Mouse (Mus musculus): Measurements from ENCODE around the gene Cplx2. TPM values are rescaled to one million over a fixed set of nuclear protein-coding genes. Genes with fewer than 3 reads are reported as not detected.

Gene Cplx2
- polyA plus RNA-seq, 1 experiment from 2014 or later: 6.4 TPM

DNA sequence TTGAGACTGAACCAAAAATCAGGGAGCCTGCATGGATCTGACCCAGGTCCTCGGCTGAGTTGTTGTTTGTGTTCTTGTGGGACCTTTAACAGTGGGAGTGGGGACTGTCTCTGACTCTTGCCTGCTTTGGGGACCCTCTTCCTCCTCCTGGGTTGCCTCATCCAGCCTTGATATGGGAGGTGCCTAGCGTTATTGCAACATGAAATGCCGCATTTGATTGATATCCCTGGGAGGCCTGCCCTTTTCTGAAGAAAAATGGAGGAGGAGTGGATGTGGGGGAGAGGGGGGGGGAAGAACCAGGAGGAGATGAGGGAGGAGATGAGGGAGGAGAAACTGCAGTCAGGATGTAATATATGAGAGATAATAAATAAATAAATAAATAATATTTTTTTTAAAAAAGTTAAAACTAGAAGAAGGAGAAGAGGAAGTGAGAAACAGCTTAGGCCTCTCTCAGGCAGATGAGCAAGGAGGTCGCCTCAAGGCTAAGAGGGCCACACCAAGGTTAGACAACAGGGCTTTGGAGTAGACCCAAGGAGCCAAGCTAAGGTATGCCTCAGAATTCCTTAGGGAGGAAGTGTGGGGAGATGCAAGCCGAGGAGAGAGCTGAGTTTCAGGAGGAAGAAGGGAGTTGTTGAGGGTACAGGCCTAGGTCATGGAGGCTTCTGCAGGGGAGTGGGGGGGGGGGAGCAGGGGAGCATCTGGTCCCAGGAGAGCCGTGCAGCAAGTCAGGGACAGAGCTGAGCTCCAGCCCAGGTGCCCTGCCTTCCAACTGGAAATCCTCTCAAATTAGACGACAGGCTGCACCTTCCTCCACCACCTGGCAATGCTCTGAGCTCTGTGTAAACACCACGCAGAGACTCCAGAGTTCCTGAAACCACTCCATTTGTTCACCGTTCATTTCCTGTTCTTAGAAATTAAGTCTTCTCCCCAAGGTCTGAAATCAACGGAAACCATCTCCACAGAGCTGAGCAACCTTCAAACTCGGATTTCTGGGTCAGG is 4.6 kb downstream of the Cplx2 start:
- no peak for ATAC-seq (ENCODE audit: low FRiP score, low TSS enrichment)
- no peaks in the 10 kb centered on the region for H3K36me3 ChIP-seq (ENCODE audit: control insufficient read depth, insufficient read depth, low read length)
- no peak overlapping the region for H3K9ac ChIP-seq (ENCODE audit: low read depth, low read length)
- no peak overlapping the region for H3K4me3 ChIP-seq (ENCODE audit: low read length)
- H3K27me3 ChIP-seq (ENCODE audit: control insufficient read depth, insufficient read depth, low read length): peaks cover 2% of the 10 kb centered on the region; the same call in 1 of the 2 replicates
- peaks cover 6% of the 10 kb centered on the region; the same call in 1 of the 2 replicates for H3K4me1 ChIP-seq (ENCODE audit: control insufficient read depth, insufficient read depth, low read length)
- no peak overlapping the region for H3K4me2 ChIP-seq (replicated peaks; ENCODE audit: low read depth, low read length)
- 54% methylated on average over 11 of the region's 11 CpGs for WGBS
- H3K27ac ChIP-seq (ENCODE audit: low read depth, low read length): no peak overlapping the region
- H3K9me3 ChIP-seq (ENCODE audit: control insufficient read depth, low read length): no peaks in the 10 kb centered on the region

DNA sequence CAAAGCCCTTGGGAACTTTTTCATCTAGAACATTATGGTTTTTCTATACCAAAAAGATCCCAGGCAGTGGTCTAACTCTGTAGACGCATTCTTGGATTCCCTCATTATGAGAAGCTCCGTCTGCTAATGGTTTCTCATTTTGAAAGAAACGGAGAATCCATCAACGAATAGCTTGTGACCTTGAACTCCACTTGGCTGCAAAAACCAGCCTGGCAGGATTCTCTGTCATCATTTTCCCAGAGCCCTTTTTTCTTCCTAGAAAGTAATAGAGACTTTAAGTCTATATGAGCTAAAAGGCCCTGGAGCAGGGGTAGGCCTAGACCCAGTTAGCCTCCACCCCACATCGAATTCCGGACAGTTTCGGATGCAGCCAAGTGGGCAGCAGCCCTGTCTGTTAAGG is 5.6 kb downstream of the Cplx2 start:
- H3K4me3 ChIP-seq (ENCODE audit: low read length): no peak overlapping the region
- H3K9me3 ChIP-seq (ENCODE audit: control insufficient read depth, low read length): no peaks in the 10 kb centered on the region
- ATAC-seq (ENCODE audit: low FRiP score, low TSS enrichment): no peak
- H3K36me3 ChIP-seq (ENCODE audit: control insufficient read depth, insufficient read depth, low read length): no peaks in the 10 kb centered on the region
- 0 out of 2 replicates have a peak, but pooled peaks cover 4% of the 10 kb centered on the region for H3K4me1 ChIP-seq (ENCODE audit: control insufficient read depth, insufficient read depth, low read length)
- 85% methylated on average over 7 of the region's 7 CpGs for WGBS
- H3K27ac ChIP-seq (ENCODE audit: low read depth, low read length): no peak overlapping the region
- no peak overlapping the region for H3K9ac ChIP-seq (ENCODE audit: low read depth, low read length)
- H3K27me3 ChIP-seq (ENCODE audit: control insufficient read depth, insufficient read depth, low read length): no peaks in the 10 kb centered on the region
- H3K4me2 ChIP-seq (replicated peaks; ENCODE audit: low read depth, low read length): no peak overlapping the region

DNA sequence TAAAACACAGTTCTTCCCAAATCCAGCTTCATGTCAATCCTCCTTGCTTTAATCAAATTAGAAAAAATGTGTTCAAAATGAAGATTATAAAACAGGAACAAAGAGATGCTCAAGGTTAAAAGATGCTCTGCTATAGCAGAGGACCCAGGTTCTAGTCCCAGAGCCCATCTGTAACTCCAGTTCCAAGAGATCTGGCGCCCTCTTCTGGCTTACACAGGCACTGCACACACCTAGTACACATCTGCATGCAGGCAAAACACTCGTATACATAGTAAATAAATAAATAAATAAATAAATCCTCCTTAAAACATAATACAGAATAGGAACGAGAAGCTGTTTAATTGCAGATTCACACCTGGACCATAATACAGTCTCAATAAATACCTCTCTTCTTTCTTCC is 6.9 kb downstream of the Cplx2 start:
- no peaks in the 10 kb centered on the region for H3K36me3 ChIP-seq (ENCODE audit: control insufficient read depth, insufficient read depth, low read length)
- H3K4me3 ChIP-seq (ENCODE audit: low read length): no peak overlapping the region
- H3K9ac ChIP-seq (ENCODE audit: low read depth, low read length): no peak overlapping the region
- no peak overlapping the region for H3K27ac ChIP-seq (ENCODE audit: low read depth, low read length)
- H3K9me3 ChIP-seq (ENCODE audit: control insufficient read depth, low read length): no peaks in the 10 kb centered on the region
- H3K4me1 ChIP-seq (ENCODE audit: control insufficient read depth, insufficient read depth, low read length): no peaks in the 10 kb centered on the region
- no peak for ATAC-seq (ENCODE audit: low FRiP score, low TSS enrichment)
- H3K4me2 ChIP-seq (replicated peaks; ENCODE audit: low read depth, low read length): no peak overlapping the region
- H3K27me3 ChIP-seq (ENCODE audit: control insufficient read depth, insufficient read depth, low read length): no peaks in the 10 kb centered on the region
- whole genome bisulfite sequencing: 63% methylated on average over 3 of the region's 3 CpGs

DNA sequence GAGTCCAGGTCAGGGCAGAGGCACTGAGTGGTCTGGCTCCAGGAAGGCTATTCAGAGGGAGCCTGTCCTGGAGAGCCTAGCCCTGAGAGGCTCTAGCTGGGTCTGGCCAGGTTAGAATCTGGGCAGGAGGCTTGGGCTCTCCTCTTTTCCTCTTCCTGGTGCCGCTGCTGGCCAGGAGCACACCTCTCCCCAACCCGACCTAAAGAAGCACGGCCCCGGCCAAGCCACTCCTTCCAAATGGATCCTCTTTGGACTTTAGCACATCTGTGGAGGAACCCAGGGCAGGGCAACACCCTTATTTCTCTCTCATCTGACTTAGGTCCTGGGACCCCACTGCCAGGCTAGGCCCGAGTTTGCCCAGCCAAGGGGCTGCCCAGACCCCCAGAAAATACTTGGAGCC is 9.3 kb downstream of the Cplx2 start:
- Histone ChIP-seq H3K27me3 (ENCODE audit: control insufficient read depth, insufficient read depth, low read length) (no peaks in the 10 kb centered on the region), H3K27ac (ENCODE audit: low read depth, low read length) (no peak overlapping the region), H3K4me1 (ENCODE audit: control insufficient read depth, insufficient read depth, low read length) (no peaks in the 10 kb centered on the region), H3K9me3 (ENCODE audit: control insufficient read depth, low read length) (no peaks in the 10 kb centered on the region), H3K36me3 (ENCODE audit: control insufficient read depth, insufficient read depth, low read length) (no peaks in the 10 kb centered on the region), H3K4me3 (ENCODE audit: low read length) (no peak overlapping the region), H3K9ac (ENCODE audit: low read depth, low read length) (no peak overlapping the region), H3K4me2 (replicated peaks; ENCODE audit: low read depth, low read length) (no peak overlapping the region)
- ATAC-seq (ENCODE audit: low FRiP score, low TSS enrichment): no peak
- WGBS: 95% methylated on average over 5 of the region's 5 CpGs

DNA sequence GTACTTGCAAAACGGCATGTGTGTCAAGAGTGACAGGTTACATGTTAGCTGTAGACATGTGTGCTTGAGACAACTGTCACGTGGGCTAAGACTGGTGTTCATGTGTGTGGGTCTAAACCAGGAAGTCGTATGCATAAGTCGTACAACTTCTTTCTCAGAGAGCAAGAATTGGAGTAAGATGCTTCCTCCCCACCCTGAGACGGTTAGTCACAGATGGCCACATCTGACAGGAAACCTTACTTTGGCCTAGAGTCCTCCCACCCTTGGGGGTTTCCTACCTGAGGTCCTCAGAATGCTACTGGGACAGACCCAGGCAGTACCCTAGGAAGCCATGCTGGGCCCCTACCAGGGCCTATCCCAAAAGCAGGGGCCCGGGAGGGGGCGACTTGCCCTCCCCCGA is 10.2 kb downstream of the Cplx2 start:
- Histone ChIP-seq H3K27me3 (ENCODE audit: control insufficient read depth, insufficient read depth, low read length) (no peaks in the 10 kb centered on the region), H3K36me3 (ENCODE audit: control insufficient read depth, insufficient read depth, low read length) (no peaks in the 10 kb centered on the region), H3K9ac (ENCODE audit: low read depth, low read length) (no peak overlapping the region), H3K9me3 (ENCODE audit: control insufficient read depth, low read length) (no peaks in the 10 kb centered on the region), H3K4me2 (replicated peaks; ENCODE audit: low read depth, low read length) (no peak overlapping the region), H3K4me3 (ENCODE audit: low read length) (no peak overlapping the region), H3K4me1 (ENCODE audit: control insufficient read depth, insufficient read depth, low read length) (no peaks in the 10 kb centered on the region), H3K27ac (ENCODE audit: low read depth, low read length) (no peak overlapping the region)
- ATAC-seq (ENCODE audit: low FRiP score, low TSS enrichment): no peak
- WGBS: 88% methylated on average over 8 of the region's 8 CpGs

DNA sequence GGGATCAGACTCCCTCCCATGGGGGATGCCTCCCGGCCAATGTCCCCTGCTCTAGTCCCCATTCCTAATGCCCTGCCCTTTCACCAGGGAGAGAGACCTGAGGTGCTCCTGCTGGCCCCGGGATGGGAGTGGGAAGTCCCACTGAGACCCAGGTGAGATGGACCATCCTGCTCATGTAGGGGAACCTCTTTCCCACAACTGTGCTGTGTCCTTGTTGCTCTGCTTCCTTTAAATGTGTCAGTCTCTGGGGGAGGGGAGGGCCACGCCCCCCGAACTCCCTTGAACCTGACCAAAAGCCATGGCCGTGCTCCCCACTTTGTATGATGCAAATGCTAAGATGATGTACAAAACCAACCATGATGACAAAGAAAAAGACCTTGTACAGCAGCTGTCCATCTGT is 12.4 kb downstream of the Cplx2 start:
- Histone ChIP-seq H3K9me3 (ENCODE audit: control insufficient read depth, low read length) (no peaks in the 10 kb centered on the region), H3K4me1 (ENCODE audit: control insufficient read depth, insufficient read depth, low read length) (no peaks in the 10 kb centered on the region), H3K27ac (ENCODE audit: low read depth, low read length) (no peak overlapping the region), H3K36me3 (ENCODE audit: control insufficient read depth, insufficient read depth, low read length) (no peaks in the 10 kb centered on the region), H3K4me2 (replicated peaks; ENCODE audit: low read depth, low read length) (no peak overlapping the region), H3K4me3 (ENCODE audit: low read length) (no peak overlapping the region), H3K9ac (ENCODE audit: low read depth, low read length) (no peak overlapping the region), H3K27me3 (ENCODE audit: control insufficient read depth, insufficient read depth, low read length) (no peaks in the 10 kb centered on the region)
- WGBS: 78% methylated on average over 5 of the region's 5 CpGs
- no peak for ATAC-seq (ENCODE audit: low FRiP score, low TSS enrichment)

DNA sequence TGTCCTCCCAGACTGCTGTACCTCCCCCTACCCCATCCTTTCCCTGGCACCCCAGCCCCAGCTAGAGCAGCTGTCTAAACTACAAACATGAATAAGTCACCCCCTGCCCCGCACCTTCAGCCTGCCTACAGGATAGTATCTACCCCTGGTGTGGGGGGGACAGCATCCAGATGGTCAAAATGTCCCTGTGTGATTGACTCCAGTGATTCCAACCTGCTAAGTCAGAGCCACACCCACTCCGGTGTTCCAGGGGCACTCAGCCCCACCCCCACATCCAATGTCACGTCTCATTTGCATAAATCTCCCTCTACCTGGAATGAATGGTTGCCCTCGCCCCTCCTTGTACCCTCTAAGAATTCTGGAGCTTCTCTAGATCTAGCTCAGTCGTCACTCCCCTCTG is 13.4 kb downstream of the Cplx2 start:
- Histone ChIP-seq H3K4me2 (replicated peaks; ENCODE audit: low read depth, low read length) (0 out of 2 replicates have a peak overlapping the region, but pooled peaks have one; percentile 2), H3K27me3 (ENCODE audit: control insufficient read depth, insufficient read depth, low read length) (no peaks in the 10 kb centered on the region), H3K4me1 (ENCODE audit: control insufficient read depth, insufficient read depth, low read length) (no peaks in the 10 kb centered on the region), H3K9me3 (ENCODE audit: control insufficient read depth, low read length) (no peaks in the 10 kb centered on the region), H3K36me3 (ENCODE audit: control insufficient read depth, insufficient read depth, low read length) (no peaks in the 10 kb centered on the region), H3K4me3 (ENCODE audit: low read length) (no peak overlapping the region), H3K9ac (ENCODE audit: low read depth, low read length) (no peak overlapping the region), H3K27ac (ENCODE audit: low read depth, low read length) (no peak overlapping the region)
- ATAC-seq (ENCODE audit: low FRiP score, low TSS enrichment): no peak
- 21% methylated on average over 5 of the region's 5 CpGs for WGBS

DNA sequence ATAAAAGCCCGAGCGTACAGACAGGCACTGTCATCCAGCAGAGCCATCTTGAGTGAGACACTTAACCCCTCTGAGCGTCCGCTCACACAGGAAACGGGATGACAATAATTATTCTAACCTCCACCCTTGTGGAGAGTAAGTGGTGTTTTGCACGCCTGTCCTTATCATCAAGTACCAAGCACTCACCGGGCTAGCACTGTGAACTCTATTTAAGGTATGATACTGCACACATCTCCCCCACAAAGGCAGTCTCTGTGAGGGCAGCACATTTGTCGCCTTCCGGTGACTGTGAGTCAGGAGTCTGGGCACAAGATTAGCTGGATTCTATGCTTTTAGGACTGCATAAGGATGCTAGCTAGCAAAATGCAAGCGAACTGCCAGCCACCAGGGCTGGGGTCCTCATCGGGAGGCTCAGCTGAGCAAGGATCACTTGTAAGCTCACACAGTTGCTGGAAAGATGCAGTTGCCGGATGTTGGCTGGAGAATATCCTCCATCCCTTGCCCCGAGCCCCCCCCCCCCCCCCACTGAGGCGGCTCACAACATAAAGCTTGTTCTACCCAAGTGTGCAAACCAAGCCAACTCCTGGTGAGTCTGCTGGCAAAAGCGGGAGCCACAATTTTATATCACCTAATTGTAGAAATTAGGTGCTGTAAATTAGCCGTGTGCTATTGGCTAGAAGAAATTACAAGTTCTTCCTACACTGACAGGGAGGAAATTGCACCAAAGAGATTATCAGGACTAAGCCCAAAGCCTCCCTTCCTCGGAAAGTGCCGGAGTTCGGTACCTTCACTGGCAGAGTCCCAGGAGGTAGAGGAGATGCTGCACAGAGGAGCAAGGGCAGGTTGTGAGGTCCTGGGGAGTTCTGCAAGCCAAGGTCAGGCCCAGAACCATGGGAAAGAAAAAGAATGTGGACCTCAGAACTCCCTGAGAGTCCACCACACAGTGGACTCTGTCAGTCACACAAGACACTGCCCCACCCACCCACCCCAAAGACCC is 14.2 kb downstream of the Cplx2 start:
- Histone ChIP-seq H3K36me3 (ENCODE audit: control insufficient read depth, insufficient read depth, low read length) (no peaks in the 10 kb centered on the region), H3K27me3 (ENCODE audit: control insufficient read depth, insufficient read depth, low read length) (no peaks in the 10 kb centered on the region), H3K9me3 (ENCODE audit: control insufficient read depth, low read length) (no peaks in the 10 kb centered on the region), H3K9ac (ENCODE audit: low read depth, low read length) (no peak overlapping the region), H3K4me2 (replicated peaks; ENCODE audit: low read depth, low read length) (0 out of 2 replicates have a peak overlapping the region, but pooled peaks have one; percentile 2), H3K27ac (ENCODE audit: low read depth, low read length) (no peak overlapping the region), H3K4me1 (ENCODE audit: control insufficient read depth, insufficient read depth, low read length) (0 out of 2 replicates have a peak, but pooled peaks cover 3% of the 10 kb centered on the region), H3K4me3 (ENCODE audit: low read length) (no peak overlapping the region)
- WGBS: 34% methylated on average over 19 of the region's 19 CpGs
- ATAC-seq (ENCODE audit: low FRiP score, low TSS enrichment): no peak

All from kidney, embryonic 14.5 days (tissue).